Mouse (Mus musculus) lung, postnatal 0 days (tissue): ENCODE results near the gene Lrrc41.

ENCODE experiments used
- CTCF ChIP-seq: IDR thresholded peaks from 2 replicates; pipeline ENCODE4 v1.5.1; 2016; ENCODE audit warnings: antibody characterized with exemption, mild to moderate bottlenecking
- EP300 ChIP-seq: IDR thresholded peaks from 2 replicates; pipeline ENCODE4 v1.6.1; 2016; ENCODE audit warnings: antibody characterized with exemption, mild to moderate bottlenecking, control low read depth

DNA sequence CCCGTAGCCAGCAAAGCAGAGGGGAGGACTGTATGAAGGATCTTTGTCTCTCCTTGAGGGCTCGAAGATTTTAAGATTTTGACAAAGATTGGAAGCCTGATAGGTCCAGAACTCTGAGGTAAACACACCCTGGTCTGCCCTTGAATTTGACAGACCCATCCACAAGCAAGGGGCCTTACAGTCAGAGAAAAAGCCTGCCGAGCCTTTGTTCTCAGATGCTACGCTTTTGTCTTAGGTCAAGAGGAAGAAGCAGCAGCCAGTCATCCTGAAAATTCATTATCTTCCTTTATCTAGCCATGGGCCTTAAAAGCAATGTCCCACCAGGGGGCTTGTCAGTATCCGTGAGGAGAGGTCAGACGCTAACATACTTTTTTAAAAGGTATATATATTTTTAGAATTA, 52.9 kb downstream of the Lrrc41 start:
- no peak for TF ChIP-seq CTCF
- TF ChIP-seq EP300 = no peak
